Mouse (Mus musculus) CD8-positive naive resting alpha-beta T cell, adult 2 months (primary cell): ENCODE measurements at regions not wholly inside any gene's neighbourhood (a gene's known extent, or its start where the extent isn't known, plus 50 kb on each side); places are given as distances from the start of the nearest gene placed in this dataset.

Experiments
- DNase-seq, 2 experiments: peaks; one replicate each; pipeline ENCODE4 v3.0.0; 2022; ENCODE audit warnings: low read depth in 2 of 2, low spot score in 2 of 2

GRCm38 (mm10) chr6:116767738-116768522, 51.2 kb upstream of the Tmem72 start:
- peak in 1 of 2 experiments; percentile 6 for DNase-seq

DNA sequence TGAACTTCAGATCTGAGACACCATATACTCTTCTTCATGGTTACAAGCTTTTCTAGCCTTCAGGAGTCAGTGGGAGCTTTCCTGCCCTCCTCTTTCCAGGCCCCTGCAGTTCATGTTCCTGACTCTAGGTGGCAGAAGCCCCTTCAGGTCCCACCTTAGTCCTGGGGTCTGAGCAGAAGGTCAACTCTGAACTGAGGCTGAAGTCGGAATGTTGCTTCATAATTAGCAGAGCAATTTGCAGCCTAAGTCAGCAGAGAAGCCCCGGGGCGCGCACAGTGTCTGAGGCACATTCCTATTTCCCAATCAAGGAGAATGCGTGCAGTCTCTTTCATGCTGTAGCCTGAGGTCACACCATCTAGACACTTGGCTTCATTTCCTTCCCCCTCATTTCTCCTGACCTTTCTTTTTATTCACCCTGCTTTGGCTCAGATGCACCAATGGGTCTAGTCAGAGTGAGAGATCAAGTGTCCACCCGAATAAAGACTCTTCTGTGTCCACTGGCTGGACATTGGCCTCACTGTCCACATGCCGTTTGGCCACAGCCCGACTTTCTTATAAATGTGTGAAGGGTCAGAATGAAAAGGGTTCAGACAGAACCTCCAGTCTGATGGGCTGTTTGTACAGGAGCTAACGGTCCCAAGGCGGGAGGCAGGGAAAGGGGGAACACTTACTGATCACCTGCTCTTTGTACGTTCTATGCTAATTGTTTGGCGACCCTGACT, 58.4 kb upstream of the Tmem72 start:
- DNase-seq = no peak

DNA sequence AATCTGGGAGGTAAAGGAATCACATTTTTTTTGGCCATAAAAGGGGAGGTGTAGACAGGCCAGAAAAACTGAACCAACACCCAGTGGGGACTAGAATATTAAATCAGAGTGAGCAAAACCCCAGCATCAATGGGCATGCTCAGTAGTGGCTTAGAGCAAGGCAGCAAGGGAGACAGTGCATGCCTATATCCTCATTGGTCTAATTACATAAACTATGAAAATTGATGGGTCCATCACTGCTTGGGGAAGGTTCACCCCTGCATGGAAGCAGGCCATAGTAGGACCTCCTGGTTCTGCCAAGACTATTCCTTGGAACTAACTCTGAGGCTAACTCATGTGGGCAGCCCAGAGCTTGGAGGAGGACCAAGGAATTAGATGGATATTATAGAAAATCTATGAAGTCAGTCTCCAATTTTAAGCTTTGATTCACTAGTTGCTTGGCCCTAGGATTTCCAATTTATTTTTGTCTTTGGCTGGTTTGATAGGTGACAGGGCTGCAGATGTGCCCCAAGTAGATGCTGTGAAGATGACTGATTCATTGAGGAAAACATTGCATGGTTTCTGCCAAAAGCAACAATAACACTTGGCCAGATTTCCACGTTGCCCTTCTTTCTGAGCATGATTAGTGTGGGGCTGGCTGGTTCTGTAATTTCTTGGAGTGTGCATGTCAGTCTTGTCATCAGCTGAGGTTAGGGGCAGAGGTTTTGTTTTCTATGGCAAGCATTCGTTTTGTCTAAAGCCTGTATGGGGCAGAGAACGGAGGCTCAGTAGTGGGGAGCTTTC, 70.0 kb upstream of the Tmem72 start:
- no peak for DNase-seq

GRCm38 (mm10) chr6:116793321-116793960, 76.7 kb upstream of the Tmem72 start:
- no peak for DNase-seq

GRCm38 (mm10) chr6:116793961-116794336, 77.2 kb upstream of the Tmem72 start:
- no peak for DNase-seq

GRCm38 (mm10) chr6:116821215-116821912, 104.7 kb upstream of the Tmem72 start:
- no peak for DNase-seq

GRCm38 (mm10) chr6:116822605-116823004, 105.9 kb upstream of the Tmem72 start:
- no peak for DNase-seq

- no peak for DNase-seq
Observed at GRCm38 (mm10) chr6:116825628-116826027, 108.9 kb upstream of the Tmem72 start.

- DNase-seq = no peak
Observed at GRCm38 (mm10) chr6:116829341-116829740, 112.6 kb upstream of the Tmem72 start.

DNA sequence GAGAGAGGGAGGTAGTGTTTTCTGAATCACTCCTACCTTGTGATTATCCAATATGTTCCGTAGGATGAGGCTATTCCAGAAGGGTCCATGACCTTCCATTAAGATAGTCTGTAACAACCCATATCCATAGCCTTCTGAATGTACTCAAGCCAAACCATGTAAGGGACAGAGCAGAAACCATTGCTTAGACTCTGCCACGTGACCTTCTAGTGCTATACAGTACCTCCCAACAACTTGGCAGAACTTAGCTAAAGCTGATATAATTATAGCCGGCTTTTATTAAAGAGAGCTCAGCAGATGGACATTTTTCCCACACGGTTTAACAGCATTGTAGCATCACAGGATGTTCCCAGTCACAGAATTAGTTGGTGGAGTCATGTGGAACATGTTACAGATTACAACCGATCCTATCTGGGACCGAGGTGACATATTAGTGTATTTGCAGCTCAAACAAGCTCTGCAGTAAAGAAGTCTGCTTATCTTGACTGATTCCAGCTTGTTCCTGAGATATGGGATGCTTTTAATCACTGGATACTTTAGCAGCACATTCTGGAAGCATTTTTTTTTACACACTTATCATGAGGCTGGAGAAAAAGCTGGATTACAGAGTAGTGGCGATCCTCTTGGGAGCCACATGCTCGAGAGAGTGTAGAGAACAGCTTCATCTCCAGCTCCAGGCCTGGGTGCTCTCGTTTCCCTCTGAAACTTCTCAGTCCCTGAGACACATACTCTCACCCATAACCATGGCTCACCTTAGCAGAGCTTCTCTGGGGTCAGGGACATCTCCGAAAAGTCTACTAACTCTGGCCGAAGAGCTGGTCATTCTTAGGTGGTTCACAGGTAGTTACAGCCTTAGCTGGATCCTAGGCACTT, 129.5 kb upstream of the Tmem72 start:
- no peak for DNase-seq

DNA sequence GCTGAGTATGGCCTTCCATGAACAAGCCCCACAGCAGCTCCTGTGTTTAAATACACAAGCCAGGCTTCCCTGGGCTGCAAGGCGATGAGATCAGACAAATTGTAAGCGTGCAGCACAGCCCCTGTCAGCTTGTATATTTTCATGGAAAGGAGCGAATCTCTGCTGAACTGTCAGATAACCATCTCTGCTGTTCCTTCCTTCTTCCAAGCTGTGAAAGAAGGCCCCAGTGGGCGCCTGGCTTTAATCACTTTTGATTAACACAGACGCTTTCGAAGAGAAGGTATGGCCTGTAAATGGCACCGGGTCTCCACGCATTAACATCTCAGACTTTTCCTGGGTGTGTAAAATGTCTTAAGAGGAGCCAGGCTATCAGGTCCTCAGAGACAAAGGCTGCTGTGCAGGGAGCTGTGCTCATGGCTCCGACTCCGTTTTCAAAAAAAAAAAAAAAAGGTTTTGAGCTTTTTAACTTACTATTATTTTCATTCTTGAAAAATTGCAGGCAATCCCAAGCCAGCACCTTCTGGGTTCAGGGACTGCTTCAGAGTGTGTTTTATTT, 131.9 kb upstream of the Tmem72 start:
- DNase-seq = no peak

- no peak for DNase-seq
Observed at GRCm38 (mm10) chr6:116854029-116854428, 137.3 kb upstream of the Tmem72 start.

DNA sequence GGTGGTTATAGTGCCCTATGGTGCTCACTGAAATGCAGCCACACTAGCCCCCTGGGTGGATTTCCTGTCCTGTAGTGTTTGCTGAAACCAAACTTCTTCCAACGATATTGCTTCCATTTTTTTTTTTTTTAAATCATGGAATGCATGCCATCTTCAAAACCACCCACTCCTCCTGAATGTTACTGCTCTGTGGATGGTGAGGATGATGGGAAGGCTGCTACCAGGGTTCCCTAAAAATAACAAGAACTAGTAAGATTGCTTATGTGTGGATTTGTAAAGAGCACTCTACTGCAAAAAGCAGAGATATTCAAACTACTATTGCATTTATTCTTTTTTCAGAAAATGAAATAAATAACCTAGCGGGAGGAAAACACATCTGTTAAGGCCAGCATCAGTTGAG, 139.4 kb upstream of the Tmem72 start:
- DNase-seq = no peak

- no peak for DNase-seq
Observed at GRCm38 (mm10) chr6:116856917-116857491, 140.3 kb upstream of the Tmem72 start.

- DNase-seq = no peak
Observed at GRCm38 (mm10) chr6:116863130-116863529, 146.4 kb upstream of the Tmem72 start.

DNA sequence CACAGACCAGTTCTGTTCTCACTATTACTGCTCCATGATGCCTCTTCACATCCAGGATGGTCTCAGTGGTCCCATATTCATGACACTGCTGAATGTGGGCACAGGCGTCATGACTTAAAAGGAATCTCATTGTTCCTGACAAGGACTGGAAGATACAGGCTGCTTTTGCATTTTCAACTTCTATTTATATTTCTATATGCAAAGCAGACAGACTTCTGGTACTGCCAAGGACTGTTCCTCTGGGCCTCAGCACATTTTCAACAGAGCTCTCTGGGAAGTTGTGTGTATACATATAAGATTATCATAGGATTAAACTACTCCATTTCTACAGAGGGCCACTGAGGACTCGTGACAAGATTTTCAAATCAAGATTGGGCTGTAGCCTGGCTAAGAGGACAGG, 146.9 kb upstream of the Tmem72 start:
- DNase-seq = no peak

DNA sequence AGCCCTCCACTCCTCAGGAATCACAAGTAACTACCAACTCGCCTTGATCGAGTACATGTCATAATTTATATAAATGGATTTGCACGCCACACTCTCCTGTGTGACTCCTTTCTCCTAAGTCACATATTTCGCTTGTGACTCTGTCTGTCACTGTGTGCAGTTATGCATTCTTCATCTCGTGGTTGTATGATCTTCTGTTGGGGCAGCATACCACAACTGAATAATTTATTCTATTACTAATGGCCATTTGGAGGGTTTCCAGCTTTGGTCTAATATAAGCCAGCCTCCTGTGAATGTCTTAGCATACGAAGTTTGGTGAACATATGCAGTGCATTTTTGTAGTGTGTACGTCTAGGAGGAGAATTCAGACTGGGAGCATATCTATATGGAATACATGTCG, 176.6 kb upstream of the Tmem72 start:
- DNase-seq = no peak

DNA sequence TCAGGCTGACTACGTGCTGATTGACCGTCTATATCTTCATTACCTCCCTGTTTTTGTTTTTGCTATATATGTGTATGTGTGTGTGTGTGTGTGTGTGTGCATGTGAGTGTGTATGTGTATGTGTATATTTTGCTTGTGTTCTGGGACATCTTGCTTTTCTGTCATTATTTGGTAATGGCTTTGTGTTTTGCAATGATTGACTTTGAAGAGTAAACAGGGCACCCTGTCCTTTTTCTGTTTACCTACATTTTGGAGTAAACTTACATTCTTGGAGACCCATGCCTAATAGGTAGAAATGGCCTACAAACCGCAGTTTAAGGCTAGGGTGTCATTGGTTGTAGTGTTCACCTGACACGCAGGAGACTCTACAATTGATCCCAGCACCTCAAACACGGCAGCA, 177.5 kb upstream of the Tmem72 start:
- DNase-seq = no peak

DNA sequence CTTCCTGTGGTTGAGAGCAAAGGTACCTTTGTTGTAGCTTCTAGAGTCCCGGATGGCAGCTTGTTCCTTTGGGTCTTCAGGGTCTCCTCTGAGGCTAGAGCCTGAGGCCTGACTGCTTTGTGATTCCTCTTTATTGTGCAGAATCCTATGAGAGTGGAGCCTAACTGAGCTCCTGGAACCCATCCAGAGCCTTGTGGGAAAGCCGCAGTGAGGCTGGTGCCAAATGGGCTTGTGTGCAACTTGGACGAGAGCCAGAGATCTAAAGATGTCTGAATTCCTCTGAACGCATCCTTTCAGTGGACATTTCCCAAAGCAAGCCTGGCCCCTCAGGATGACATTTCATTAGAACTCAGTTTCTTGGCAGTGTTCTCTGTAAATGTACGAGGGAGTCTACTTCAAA, 178.4 kb upstream of the Tmem72 start:
- no peak for DNase-seq
